Mouse (Mus musculus) neural tube, embryonic 14.5 days (tissue): ENCODE measurements around the gene Mien1. TPM values are rescaled to one million over a fixed set of nuclear protein-coding genes. Genes with fewer than 3 reads are reported as not detected.
A peak's percentile ranks its signal among the peaks of the same experiment; 100 is the strongest.

Experiments
- ATAC-seq: fragments of 200-750 bp; cut with Nextera tagmentation; 2 replicates; pipeline ENCODE4 v1.8.0; 2017; ENCODE audit warnings: low read depth, mild to moderate bottlenecking, moderate TSS enrichment, moderate library complexity
- H3K27ac ChIP-seq: fragments of 300-500 bp; sonication (generic); 2 replicates; pipeline ENCODE4 v1.5.1; 2014; ENCODE audit warnings: low read depth, mild to moderate bottlenecking, control low read depth, low read length, moderate library complexity, mixed read lengths
- H3K27me3 ChIP-seq: fragments of 300-500 bp; sonication (generic); 2 replicates; pipeline ENCODE4 v1.6.1; 2014; ENCODE audit warnings: low read length; ENCODE audit not compliant: control insufficient read depth, insufficient read depth
- H3K36me3 ChIP-seq: fragments of 300-500 bp; sonication (generic); 2 replicates; pipeline ENCODE4 v1.6.1; 2014; ENCODE audit warnings: low read length, mixed read lengths; ENCODE audit not compliant: control insufficient read depth, insufficient read depth
- H3K4me1 ChIP-seq: fragments of 300-500 bp; sonication (generic); 2 replicates; pipeline ENCODE4 v1.6.1; 2014; ENCODE audit warnings: low read length; ENCODE audit not compliant: control insufficient read depth, insufficient read depth
- H3K4me2 ChIP-seq: fragments of 300-500 bp; sonication (generic); 2 replicates; pipeline ENCODE4 v1.6.1; 2014; ENCODE audit warnings: mild to moderate bottlenecking, low read depth, low read length, control low read depth
- H3K4me3 ChIP-seq: fragments of 300-500 bp; sonication (generic); 2 replicates; pipeline ENCODE4 v1.5.1; 2014; ENCODE audit warnings: low read depth, low read length, control low read depth, mixed read lengths
- H3K9ac ChIP-seq: fragments of 300-500 bp; sonication (generic); replicated peaks from 2 replicates; pipeline ENCODE4 v1.6.1; 2014; ENCODE audit warnings: low read depth, mild to moderate bottlenecking, control low read depth, low read length, mixed read lengths
- H3K9me3 ChIP-seq: fragments of 300-500 bp; sonication (generic); 2 replicates; pipeline ENCODE4 v1.6.1; 2016; ENCODE audit warnings: low read length; ENCODE audit not compliant: control insufficient read depth
- WGBS: fragments of 180-500 bp; shearing (Covaris S2); extraction: QIAGEN DNeasy Blood & Tissue Kit; methylation state at CpG from one replicate; pipeline ENCODE4 v1.1.7; 2014; 5-methylcytosine and 5-hydroxymethylcytosine counted together
- polyA plus RNA-seq: library from polyadenylated mRNA; unstranded; fragments of >200 nt; fragmentation: Nextera tagmentation; extraction: Ambion mirVana; gene quantifications from 2 replicates; pipeline ENCODE4 v1.2.1, GENCODE M21; 2014

The Mien1 gene
- 234 and 247 TPM in 2 replicates for polyA plus RNA-seq

GRCm38 (mm10) chr11:98438331-98439158 lies at the start of gene Mien1:
Gene Mien1, minus strand, starts transcription at chr11:98438991.
- H3K4me3 ChIP-seq: peak within 1 kb of the TSS; percentile 56
- H3K9ac ChIP-seq: peak within 1 kb of the TSS; percentile 59
- no peaks in the 10 kb centered on the region for H3K9me3 ChIP-seq
- H3K36me3 ChIP-seq: no peaks in the 10 kb centered on the region
- H3K27ac ChIP-seq: peak within 1 kb of the TSS; percentile 52; the same call in 1 of the 2 replicates
- H3K4me2 ChIP-seq: peak within 1 kb of the TSS; percentile 72
- no peaks in the 10 kb centered on the region for H3K27me3 ChIP-seq
- 3% methylated on average over 43 of the region's 43 CpGs for WGBS
- ATAC-seq: peak; percentile 89
- H3K4me1 ChIP-seq: peaks cover 4% of the 10 kb centered on the region

GRCm38 (mm10) chr11:98487526-98488040 lies 48.8 kb upstream of the Mien1 start:
- WGBS: 87% methylated on average over 4 of the region's 5 CpGs
- ATAC-seq: no peak
- Histone ChIP-seq H3K4me2 (no peak overlapping the region), H3K27ac (no peak overlapping the region), H3K4me3 (no peak overlapping the region), H3K27me3 (no peaks in the 10 kb centered on the region), H3K36me3 (no peaks in the 10 kb centered on the region), H3K4me1 (peaks cover 5% of the 10 kb centered on the region; the same call in 1 of the 2 replicates), H3K9me3 (no peaks in the 10 kb centered on the region), H3K9ac (no peak overlapping the region)

DNA sequence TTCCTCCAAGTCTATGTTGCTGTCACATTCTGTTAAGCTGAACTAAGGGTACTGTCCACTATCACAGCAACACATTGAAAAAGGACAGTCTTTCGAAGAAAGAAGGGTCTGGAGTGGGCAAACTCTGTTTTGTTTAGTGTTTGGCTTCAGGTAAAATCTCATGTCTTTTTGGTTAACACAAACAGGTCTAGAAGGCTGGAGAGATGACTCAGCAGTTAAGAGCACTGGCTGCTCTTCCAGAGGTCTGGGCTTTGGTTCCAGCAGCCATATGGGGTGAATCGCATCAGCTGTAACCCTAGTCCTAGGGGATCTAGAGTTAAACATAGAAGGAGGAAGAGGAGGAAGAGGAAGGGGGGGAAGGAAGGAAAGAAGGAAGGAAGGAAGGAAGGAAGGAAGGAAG lies 47.0 kb upstream of the Mien1 start:
- no peak overlapping the region for H3K4me2 ChIP-seq
- no peak overlapping the region for H3K27ac ChIP-seq
- no peaks in the 10 kb centered on the region for H3K9me3 ChIP-seq
- no peak overlapping the region for H3K9ac ChIP-seq
- WGBS: 87% methylated on average over 2 of the region's 2 CpGs
- H3K36me3 ChIP-seq: no peaks in the 10 kb centered on the region
- H3K27me3 ChIP-seq: no peaks in the 10 kb centered on the region
- no peak for ATAC-seq
- H3K4me3 ChIP-seq: no peak overlapping the region
- peaks cover 5% of the 10 kb centered on the region; the same call in 1 of the 2 replicates for H3K4me1 ChIP-seq

DNA sequence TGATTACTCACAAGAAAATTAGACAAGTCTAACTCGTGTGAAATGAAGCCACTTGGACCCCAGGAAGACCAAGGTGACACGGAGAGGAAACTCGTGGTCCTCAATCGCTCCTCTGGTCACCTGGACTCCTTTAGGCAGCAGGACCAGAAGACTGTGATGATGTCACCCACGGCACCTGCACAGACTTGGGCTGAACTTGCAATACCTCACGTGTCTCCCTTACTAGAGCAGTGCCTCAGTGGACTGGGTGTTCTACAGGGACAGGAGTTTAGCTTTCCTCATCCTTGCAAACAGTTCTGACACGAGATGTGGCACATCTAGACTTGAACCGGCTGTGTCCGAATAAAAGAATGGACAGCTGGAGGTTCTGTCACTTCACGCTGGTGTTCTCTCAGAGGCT lies 43.3 kb upstream of the Mien1 start:
- H3K4me3 ChIP-seq: no peak overlapping the region
- no peaks in the 10 kb centered on the region for H3K36me3 ChIP-seq
- H3K27ac ChIP-seq: no peak overlapping the region
- no peaks in the 10 kb centered on the region for H3K9me3 ChIP-seq
- no peak for ATAC-seq
- H3K27me3 ChIP-seq: no peaks in the 10 kb centered on the region
- 83% methylated on average over 10 of the region's 10 CpGs for WGBS
- no peak overlapping the region for H3K9ac ChIP-seq
- H3K4me2 ChIP-seq: no peak overlapping the region
- H3K4me1 ChIP-seq: no peaks in the 10 kb centered on the region

- H3K4me1 ChIP-seq: no peaks in the 10 kb centered on the region
- no peaks in the 10 kb centered on the region for H3K9me3 ChIP-seq
- no peak overlapping the region for H3K27ac ChIP-seq
- ATAC-seq: no peak
- WGBS: 66% methylated on average over 6 of the region's 6 CpGs
- H3K4me2 ChIP-seq: no peak overlapping the region
- H3K9ac ChIP-seq: no peak overlapping the region
- H3K36me3 ChIP-seq: no peaks in the 10 kb centered on the region
- H3K27me3 ChIP-seq: no peaks in the 10 kb centered on the region
- no peak overlapping the region for H3K4me3 ChIP-seq
Measured at GRCm38 (mm10) chr11:98481231-98481630, 42.4 kb upstream of the Mien1 start.

DNA sequence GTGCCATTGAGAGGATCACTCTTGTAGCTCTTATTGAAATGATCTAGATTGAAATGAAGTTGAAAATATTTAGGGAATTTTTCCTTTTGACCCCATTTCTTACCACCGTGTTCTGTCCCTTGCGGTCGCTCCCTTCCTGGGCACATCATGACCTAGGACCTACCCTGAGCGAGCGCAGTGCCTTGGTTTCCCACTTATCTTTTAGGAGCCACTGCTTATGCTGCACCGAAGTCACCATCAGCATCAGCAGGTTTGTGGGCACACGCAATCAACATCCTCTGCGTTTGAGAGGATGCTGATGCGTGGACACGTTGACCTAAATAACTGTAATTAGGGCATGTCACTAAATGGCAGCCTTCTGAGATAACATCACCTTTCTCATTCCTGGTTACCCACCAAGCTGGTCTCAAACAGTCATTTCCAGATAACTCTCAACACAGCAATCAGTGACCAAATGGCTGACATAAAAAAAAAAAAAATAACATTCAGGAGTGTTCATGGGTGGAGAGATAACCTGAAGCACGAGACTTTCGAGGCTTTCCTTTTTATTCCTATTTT lies 41.2 kb upstream of the Mien1 start:
- WGBS: 86% methylated on average over 12 of the region's 12 CpGs
- no peak overlapping the region for H3K27ac ChIP-seq
- H3K4me2 ChIP-seq: no peak overlapping the region
- no peaks in the 10 kb centered on the region for H3K4me1 ChIP-seq
- H3K27me3 ChIP-seq: no peaks in the 10 kb centered on the region
- no peaks in the 10 kb centered on the region for H3K36me3 ChIP-seq
- no peak overlapping the region for H3K4me3 ChIP-seq
- ATAC-seq: no peak
- no peak overlapping the region for H3K9ac ChIP-seq
- no peaks in the 10 kb centered on the region for H3K9me3 ChIP-seq

DNA sequence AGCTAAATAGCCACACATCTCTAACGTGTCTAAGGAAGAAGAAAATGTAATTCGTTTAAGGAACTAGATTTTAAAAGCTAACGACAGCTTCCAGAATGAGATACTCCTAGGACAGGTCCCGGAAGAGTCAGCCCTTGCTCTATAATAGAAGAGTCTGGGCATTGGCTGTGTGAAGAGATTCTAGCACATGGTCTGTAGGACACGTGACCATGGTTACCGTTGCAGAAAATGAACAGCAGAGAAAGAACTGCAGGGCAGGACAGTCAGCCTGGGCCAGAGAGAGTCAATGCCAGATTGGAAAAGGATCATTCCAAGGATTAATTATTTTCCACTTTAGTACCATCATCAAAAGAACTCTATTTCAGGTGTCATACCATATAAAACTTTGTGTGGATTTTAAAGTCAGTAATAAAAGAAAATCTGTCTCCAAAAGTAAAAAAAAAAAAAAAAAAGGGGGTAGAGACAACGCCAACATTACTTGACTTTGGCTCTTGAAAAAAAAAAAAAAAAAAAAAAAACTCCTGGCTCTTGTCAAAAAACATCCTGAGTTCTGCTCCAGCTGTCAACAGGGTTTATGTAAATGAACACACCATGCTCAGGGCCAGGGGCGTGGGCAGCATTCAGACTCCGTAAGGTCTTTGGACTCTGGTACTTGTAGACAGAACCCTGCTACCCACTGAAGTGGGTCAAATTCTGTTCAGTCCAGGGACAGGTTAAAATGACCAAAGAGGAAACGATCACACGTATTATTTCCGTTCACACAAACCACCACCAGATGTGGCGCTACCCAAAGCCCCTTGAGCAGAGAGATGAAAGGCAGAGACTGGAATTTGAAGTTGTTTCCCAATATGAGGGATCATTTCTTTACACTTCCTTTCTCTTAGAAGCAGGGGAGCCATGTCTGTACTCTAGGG lies 40.5 kb upstream of the Mien1 start:
- Histone ChIP-seq H3K4me3 (no peak overlapping the region), H3K9ac (no peak overlapping the region), H3K36me3 (no peaks in the 10 kb centered on the region), H3K27me3 (no peaks in the 10 kb centered on the region), H3K4me1 (no peaks in the 10 kb centered on the region), H3K9me3 (no peaks in the 10 kb centered on the region), H3K27ac (no peak overlapping the region), H3K4me2 (no peak overlapping the region)
- ATAC-seq: no peak
- WGBS: 89% methylated on average over 13 of the region's 13 CpGs

DNA sequence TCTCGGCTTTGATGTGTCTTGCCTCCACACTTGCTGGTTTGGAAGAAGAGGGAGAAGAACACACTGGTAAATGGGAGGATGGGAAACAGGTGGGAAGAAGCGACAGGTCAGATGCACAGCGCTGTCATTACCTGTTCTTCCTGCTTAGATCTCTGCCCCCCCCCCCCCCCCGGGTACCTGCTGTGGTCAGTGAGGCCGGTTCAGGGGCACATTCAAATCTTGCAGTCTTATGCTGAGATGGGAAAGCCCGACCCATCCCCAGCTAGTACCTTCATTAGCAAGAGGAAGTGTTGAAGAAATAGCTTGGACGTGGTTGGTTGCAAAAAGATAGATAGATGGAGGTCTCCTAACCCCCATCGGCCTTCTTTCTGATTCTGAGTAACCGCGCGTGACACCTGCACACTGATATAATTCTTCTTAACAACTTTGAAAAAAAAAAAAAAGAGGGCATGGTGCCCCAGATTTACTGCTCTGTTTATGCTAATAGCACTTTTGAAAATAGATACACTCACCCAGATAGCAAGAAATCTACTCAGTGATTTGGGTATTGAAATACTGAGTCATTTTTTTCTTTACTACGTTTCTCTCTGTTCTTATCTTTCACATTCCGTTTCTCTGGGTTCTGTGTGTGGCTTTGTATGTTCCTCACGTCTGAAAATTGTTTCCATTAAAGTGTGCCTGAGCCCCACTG lies 38.4 kb upstream of the Mien1 start:
- Histone ChIP-seq H3K4me1 (no peaks in the 10 kb centered on the region), H3K36me3 (no peaks in the 10 kb centered on the region), H3K27ac (no peak overlapping the region), H3K27me3 (no peaks in the 10 kb centered on the region), H3K9me3 (no peaks in the 10 kb centered on the region), H3K9ac (no peak overlapping the region), H3K4me3 (no peak overlapping the region), H3K4me2 (no peak overlapping the region)
- ATAC-seq: no peak
- 72% methylated on average over 13 of the region's 14 CpGs for WGBS
